Mouse (Mus musculus): ENCODE measurements around the gene Gprin2. TPM values are rescaled to one million over a fixed set of nuclear protein-coding genes. Genes with fewer than 3 reads are reported as not detected.

Gene Gprin2
- polyA plus RNA-seq, 1 experiment from 2014 or later: 0.41 TPM

DNA sequence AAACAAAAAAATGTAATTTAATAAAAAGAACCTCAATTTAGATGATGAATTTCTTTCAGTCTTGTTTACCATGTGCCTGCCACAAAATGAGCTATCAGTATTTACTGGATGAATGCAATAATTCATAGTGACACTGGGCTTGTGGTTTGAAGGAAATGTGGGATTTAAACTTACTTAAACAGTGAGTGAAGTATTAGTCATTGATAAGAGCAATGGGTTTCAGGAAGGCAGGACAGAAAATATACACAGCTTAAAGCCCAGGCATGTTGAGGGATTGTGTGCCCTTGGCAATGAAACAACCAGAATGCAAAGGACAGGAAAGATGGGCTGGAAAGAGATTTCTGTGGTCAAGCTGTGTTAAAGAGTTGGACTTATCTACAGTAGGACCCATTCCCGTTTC, 59.1 kb downstream of the Gprin2 start:
- 86% methylated on average over 1 of the region's 1 CpGs for WGBS
- ATAC-seq (replicated peaks; ENCODE audit: low FRiP score): no peak
- DNase-seq (ENCODE audit: low spot score): no peak
- no peak overlapping the region for H3K4me2 ChIP-seq (ENCODE audit: low read depth, low read length, severe bottlenecking)
- H3K27ac ChIP-seq (ENCODE audit: low read depth, low read length): no peak overlapping the region
- H3K27me3 ChIP-seq (ENCODE audit: control insufficient read depth, insufficient read depth, low read length): no peaks in the 10 kb centered on the region
- no peaks in the 10 kb centered on the region for H3K4me1 ChIP-seq (replicated peaks; ENCODE audit: control insufficient read depth, insufficient read depth, low read length)
- no peaks in the 10 kb centered on the region for H3K9me3 ChIP-seq (ENCODE audit: control insufficient read depth, low read length)
- no peak overlapping the region for H3K4me3 ChIP-seq (ENCODE audit: low read depth, low read length)
- no peaks in the 10 kb centered on the region for H3K36me3 ChIP-seq (ENCODE audit: control insufficient read depth, insufficient read depth, low read length)
- no peak overlapping the region for H3K9ac ChIP-seq (ENCODE audit: low read length)

DNA sequence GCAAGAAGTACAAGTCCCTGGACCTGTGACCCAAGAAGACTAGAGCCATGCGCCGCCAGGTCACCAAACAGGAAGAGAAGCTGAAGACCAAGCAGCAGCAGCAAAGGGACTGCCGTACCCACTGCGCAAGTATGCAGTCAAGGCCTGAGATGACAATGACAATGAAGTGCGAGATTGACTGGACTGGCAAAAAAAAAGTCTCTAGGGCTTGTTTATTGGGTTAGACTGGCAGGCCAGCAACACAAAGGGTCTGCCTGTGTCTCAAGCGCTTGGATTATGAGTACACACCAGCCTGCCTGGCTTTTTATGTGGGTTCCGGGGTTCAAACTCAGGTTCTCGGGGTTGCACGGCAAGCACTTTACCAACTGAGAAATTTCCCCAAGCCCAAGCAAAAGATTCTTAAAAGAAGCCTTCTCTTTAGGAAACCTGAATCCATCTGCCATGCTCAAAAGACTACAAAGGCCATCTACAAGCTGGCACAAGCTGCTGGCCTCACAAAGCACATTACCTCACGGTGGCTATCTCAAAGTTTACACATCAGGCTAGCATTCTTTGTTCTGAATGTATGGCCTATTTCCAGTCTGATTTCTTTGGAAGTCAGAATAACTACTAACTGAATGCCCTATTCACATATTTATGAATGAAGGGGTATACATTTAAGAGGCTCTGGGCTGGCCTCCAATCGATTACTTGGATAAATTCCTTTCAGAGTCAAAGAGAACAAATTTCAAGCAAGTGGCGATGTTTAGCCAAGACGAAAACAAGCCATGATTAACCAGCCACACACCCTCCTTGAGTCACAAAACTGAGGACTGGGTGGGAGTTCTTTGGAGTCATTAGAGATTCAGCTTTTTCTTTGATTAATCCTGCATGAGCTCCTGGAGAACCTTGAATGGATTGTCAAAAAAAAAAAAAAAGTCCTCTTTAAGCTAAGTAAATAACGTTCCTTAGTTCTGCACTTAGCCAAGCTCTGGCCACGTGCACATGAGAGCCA, 61.5 kb downstream of the Gprin2 start:
- Histone ChIP-seq H3K9me3 (ENCODE audit: control insufficient read depth, low read length) (no peaks in the 10 kb centered on the region), H3K27ac (ENCODE audit: low read depth, low read length) (no peak overlapping the region), H3K4me2 (ENCODE audit: low read depth, low read length, severe bottlenecking) (no peak overlapping the region), H3K36me3 (ENCODE audit: control insufficient read depth, insufficient read depth, low read length) (no peaks in the 10 kb centered on the region), H3K9ac (ENCODE audit: low read length) (no peak overlapping the region), H3K4me1 (replicated peaks; ENCODE audit: control insufficient read depth, insufficient read depth, low read length) (no peaks in the 10 kb centered on the region), H3K4me3 (ENCODE audit: low read depth, low read length) (no peak overlapping the region), H3K27me3 (ENCODE audit: control insufficient read depth, insufficient read depth, low read length) (no peaks in the 10 kb centered on the region)
- 67% methylated on average over 15 of the region's 15 CpGs for WGBS
- ATAC-seq (replicated peaks; ENCODE audit: low FRiP score) (no peak), DNase-seq (ENCODE audit: low spot score) (no peak)

Other genes starting within 250 kb of the Gprin2 start
- not detected in 2 replicates for gene Rbp3, start 247.7 kb downstream of the Gprin2 start, polyA plus RNA-seq (2014; fragmentation: Nextera tagmentation; extraction: Ambion mirVana)
- 0.08 and 0.09 TPM in 2 replicates for gene Zfp488, start 222.9 kb downstream of the Gprin2 start, polyA plus RNA-seq (2014; fragmentation: Nextera tagmentation; extraction: Ambion mirVana)
- not detected in 2 replicates for gene Gm30083, start 186.5 kb downstream of the Gprin2 start, polyA plus RNA-seq (2014; fragmentation: Nextera tagmentation; extraction: Ambion mirVana)
- gene Gm5460, start 184.9 kb downstream of the Gprin2 start, polyA plus RNA-seq (2014; fragmentation: Nextera tagmentation; extraction: Ambion mirVana): not detected in 2 replicates
- gene Antxrl, start 148.9 kb downstream of the Gprin2 start, polyA plus RNA-seq (2014; fragmentation: Nextera tagmentation; extraction: Ambion mirVana): not detected in 2 replicates
- gene Anxa8, start 115.7 kb downstream of the Gprin2 start, polyA plus RNA-seq (2014; fragmentation: Nextera tagmentation; extraction: Ambion mirVana): 0.88 and 1.2 TPM in 2 replicates
- not detected in 2 replicates for gene A630023A22Rik, start 98.9 kb downstream of the Gprin2 start, polyA plus RNA-seq (2014; fragmentation: Nextera tagmentation; extraction: Ambion mirVana)
- gene Npy4r, start 49.2 kb downstream of the Gprin2 start, polyA plus RNA-seq (2014; fragmentation: Nextera tagmentation; extraction: Ambion mirVana): not detected in 2 replicates
- 0.15 and 0.35 TPM in 2 replicates for gene Syt15, start 17.9 kb upstream of the Gprin2 start, polyA plus RNA-seq (2014; fragmentation: Nextera tagmentation; extraction: Ambion mirVana)
- gene Shld2, start 108.8 kb upstream of the Gprin2 start, polyA plus RNA-seq (2014; fragmentation: Nextera tagmentation; extraction: Ambion mirVana): 9.0 and 10.3 TPM in 2 replicates
- gene Glud1, start 109.1 kb upstream of the Gprin2 start, polyA plus RNA-seq (2014; fragmentation: Nextera tagmentation; extraction: Ambion mirVana): 89.4 TPM in 2 replicates
- gene Fam25c, start 153.8 kb upstream of the Gprin2 start, polyA plus RNA-seq (2014; fragmentation: Nextera tagmentation; extraction: Ambion mirVana): not detected in 2 replicates
- 3.7 and 5.4 TPM in 2 replicates for gene Sncg, start 173.1 kb upstream of the Gprin2 start, polyA plus RNA-seq (2014; fragmentation: Nextera tagmentation; extraction: Ambion mirVana)
- 7.2 and 7.6 TPM in 2 replicates for gene Mmrn2, start 173.8 kb upstream of the Gprin2 start, polyA plus RNA-seq (2014; fragmentation: Nextera tagmentation; extraction: Ambion mirVana)